Mouse (Mus musculus): ENCODE measurements around the gene Mrps11. TPM values are rescaled to one million over a fixed set of nuclear protein-coding genes. Genes with fewer than 3 reads are reported as not detected.
A peak's percentile ranks its signal among the peaks of the same experiment; 100 is the strongest.

The Mrps11 gene
- polyA plus RNA-seq, 1 experiment from 2014 or later = 83.5 TPM

DNA sequence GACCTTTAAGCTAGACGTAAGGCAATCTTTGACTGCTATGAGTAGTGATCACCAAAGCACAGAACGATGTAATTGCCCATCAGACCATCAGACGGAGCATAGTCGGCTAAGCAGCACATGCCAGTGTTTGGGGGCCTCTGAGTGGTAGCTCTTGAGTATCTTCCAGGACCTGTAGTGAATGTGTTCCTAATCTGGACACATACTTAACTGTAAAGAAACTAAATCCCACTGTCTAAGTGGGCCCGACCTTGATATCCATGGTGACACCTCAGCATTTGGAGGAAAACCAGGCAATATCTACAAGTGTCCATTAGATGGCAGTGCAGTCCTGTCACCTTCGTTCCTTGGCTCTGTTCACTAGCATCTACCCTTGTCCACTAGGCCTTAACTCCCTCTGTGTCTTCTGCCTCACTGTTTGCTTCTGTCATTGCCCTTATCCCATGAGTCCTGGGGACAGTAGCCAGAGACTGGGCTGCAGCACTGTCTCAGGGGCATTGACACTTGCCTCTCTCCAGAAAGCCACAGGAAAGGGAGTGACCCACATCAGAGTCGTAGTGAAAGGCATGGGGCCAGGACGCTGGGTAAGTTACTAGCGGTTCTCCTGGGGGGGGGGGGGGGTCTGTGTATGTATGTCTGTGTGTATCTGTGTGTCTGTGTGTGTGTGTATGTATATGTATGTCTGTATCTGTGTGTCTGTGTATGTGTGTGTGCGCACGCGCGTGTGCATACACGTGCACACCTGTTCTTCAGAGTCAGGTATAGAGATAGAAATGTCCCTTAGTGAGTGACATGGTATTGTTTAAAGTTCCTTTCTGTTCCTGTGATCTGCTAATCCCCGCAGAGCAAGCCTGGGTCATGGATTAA, 8.7 kb downstream of the Mrps11 start:
- H3K4me3 ChIP-seq (ENCODE audit: low read length) = no peak overlapping the region
- no peaks in the 10 kb centered on the region for H3K9me3 ChIP-seq (ENCODE audit: control insufficient read depth, low read length)
- WGBS = 81% methylated on average over 15 of the region's 15 CpGs
- H3K4me2 ChIP-seq (replicated peaks; ENCODE audit: low read depth, low read length) = no peak overlapping the region
- no peaks in the 10 kb centered on the region for H3K27me3 ChIP-seq (ENCODE audit: control insufficient read depth, insufficient read depth, low read length)
- H3K4me1 ChIP-seq (ENCODE audit: control insufficient read depth, insufficient read depth, low read length) = no peaks in the 10 kb centered on the region
- peaks cover 43% of the 10 kb centered on the region for H3K36me3 ChIP-seq (ENCODE audit: control insufficient read depth, insufficient read depth, low read length)
- peak; percentile 65; the same call in 1 of the 2 replicates for ATAC-seq (ENCODE audit: low FRiP score, low TSS enrichment)
- no peak overlapping the region for H3K9ac ChIP-seq (ENCODE audit: low read depth, low read length)
- no peak overlapping the region for H3K27ac ChIP-seq (ENCODE audit: low read depth, low read length)

DNA sequence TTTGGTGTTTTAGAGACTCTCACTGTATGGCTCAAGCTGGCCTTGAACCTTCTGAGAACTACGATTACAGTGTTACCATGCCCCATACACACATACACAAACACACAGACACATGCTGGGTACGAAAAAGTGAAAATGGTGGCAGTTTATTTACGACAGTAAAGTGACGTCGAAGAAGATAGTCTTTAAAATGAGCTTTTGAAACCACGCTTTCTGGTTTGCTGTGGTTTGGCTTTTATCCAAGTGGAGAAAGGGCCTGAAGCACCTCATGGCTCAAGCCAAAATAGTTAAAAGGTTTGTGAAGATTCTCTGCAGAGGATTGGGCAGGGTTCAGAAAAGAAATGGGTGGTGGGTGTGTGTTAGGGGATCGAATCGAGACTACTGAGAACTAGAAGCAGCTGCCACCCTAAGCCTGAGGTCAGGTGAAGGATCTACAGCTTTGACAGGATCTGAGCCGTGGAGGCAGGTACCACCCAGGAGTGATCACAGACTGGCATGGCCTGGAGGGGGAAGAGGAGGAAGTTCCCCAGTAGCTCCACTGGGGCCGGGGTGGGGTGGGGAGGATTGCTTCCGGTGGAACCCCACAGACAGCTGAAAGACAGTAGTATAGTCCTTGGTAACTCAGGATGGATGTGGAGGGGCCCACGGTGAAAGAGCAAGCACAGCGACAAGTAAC, 11.1 kb downstream of the Mrps11 start:
- ATAC-seq (ENCODE audit: low FRiP score, low TSS enrichment) = no peak
- Histone ChIP-seq H3K36me3 (ENCODE audit: control insufficient read depth, insufficient read depth, low read length) (peaks cover 37% of the 10 kb centered on the region), H3K27ac (ENCODE audit: low read depth, low read length) (no peak overlapping the region), H3K4me1 (ENCODE audit: control insufficient read depth, insufficient read depth, low read length) (no peaks in the 10 kb centered on the region), H3K4me2 (replicated peaks; ENCODE audit: low read depth, low read length) (no peak overlapping the region), H3K4me3 (ENCODE audit: low read length) (no peak overlapping the region), H3K27me3 (ENCODE audit: control insufficient read depth, insufficient read depth, low read length) (no peaks in the 10 kb centered on the region), H3K9me3 (ENCODE audit: control insufficient read depth, low read length) (no peaks in the 10 kb centered on the region), H3K9ac (ENCODE audit: low read depth, low read length) (no peak overlapping the region)
- 88% methylated on average over 13 of the region's 13 CpGs for WGBS

DNA sequence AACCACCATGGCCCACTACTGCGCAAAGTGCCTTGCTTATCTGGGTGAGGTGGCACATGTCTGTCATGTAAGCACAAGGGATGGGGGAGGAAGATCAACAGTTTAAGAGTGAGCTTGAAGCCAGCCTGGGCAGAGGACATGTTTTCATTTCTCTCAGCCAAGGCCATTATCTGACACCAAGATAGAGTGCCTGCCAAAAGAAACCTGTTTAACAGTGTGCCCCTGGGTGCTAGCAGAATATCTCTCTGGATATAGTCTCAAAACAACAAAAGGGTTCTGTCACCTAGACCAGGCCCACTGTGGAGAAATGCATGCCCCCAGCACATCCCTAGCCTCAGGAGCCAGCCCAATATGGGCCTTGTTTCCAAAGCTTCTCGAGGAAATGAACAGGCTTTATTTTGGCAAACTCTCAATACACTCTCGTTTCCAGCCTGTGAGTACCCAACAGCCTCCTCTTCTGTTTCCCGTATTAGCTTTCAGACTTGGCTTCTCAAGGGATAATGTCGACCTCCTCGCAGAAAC, 11.7 kb downstream of the Mrps11 start:
- Histone ChIP-seq H3K9me3 (ENCODE audit: control insufficient read depth, low read length) (no peaks in the 10 kb centered on the region), H3K27ac (ENCODE audit: low read depth, low read length) (no peak overlapping the region), H3K4me2 (replicated peaks; ENCODE audit: low read depth, low read length) (no peak overlapping the region), H3K4me1 (ENCODE audit: control insufficient read depth, insufficient read depth, low read length) (no peaks in the 10 kb centered on the region), H3K27me3 (ENCODE audit: control insufficient read depth, insufficient read depth, low read length) (no peaks in the 10 kb centered on the region), H3K9ac (ENCODE audit: low read depth, low read length) (no peak overlapping the region), H3K36me3 (ENCODE audit: control insufficient read depth, insufficient read depth, low read length) (peaks cover 31% of the 10 kb centered on the region), H3K4me3 (ENCODE audit: low read length) (no peak overlapping the region)
- 71% methylated on average over 6 of the region's 6 CpGs for WGBS
- no peak for ATAC-seq (ENCODE audit: low FRiP score, low TSS enrichment)

DNA sequence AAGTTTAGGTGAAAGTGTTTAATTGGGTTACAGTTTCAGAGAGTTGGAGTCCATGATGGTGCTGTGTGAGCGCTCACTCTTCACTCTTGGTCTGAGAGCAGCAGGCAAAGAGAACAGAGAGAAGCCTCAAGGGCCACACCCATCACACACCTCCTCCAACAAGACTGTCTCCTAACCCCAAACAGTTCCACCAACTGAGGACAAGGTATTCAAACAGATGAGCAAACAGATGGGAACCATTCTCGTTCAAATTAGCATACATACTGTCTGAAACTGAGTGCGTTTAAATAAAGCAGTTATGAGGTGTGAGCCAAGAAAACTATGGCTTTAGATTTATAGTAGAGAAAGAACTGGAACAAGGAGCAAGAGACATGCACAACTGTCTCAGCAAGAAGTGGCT, 13.7 kb downstream of the Mrps11 start:
- H3K27me3 ChIP-seq (ENCODE audit: control insufficient read depth, insufficient read depth, low read length) = no peaks in the 10 kb centered on the region
- no peak overlapping the region for H3K4me3 ChIP-seq (ENCODE audit: low read length)
- H3K9ac ChIP-seq (ENCODE audit: low read depth, low read length) = no peak overlapping the region
- H3K4me2 ChIP-seq (replicated peaks; ENCODE audit: low read depth, low read length) = no peak overlapping the region
- H3K9me3 ChIP-seq (ENCODE audit: control insufficient read depth, low read length) = no peaks in the 10 kb centered on the region
- WGBS = 87% methylated on average over 3 of the region's 3 CpGs
- H3K36me3 ChIP-seq (ENCODE audit: control insufficient read depth, insufficient read depth, low read length) = peaks cover 16% of the 10 kb centered on the region
- no peak for ATAC-seq (ENCODE audit: low FRiP score, low TSS enrichment)
- H3K4me1 ChIP-seq (ENCODE audit: control insufficient read depth, insufficient read depth, low read length) = no peaks in the 10 kb centered on the region
- H3K27ac ChIP-seq (ENCODE audit: low read depth, low read length) = no peak overlapping the region

DNA sequence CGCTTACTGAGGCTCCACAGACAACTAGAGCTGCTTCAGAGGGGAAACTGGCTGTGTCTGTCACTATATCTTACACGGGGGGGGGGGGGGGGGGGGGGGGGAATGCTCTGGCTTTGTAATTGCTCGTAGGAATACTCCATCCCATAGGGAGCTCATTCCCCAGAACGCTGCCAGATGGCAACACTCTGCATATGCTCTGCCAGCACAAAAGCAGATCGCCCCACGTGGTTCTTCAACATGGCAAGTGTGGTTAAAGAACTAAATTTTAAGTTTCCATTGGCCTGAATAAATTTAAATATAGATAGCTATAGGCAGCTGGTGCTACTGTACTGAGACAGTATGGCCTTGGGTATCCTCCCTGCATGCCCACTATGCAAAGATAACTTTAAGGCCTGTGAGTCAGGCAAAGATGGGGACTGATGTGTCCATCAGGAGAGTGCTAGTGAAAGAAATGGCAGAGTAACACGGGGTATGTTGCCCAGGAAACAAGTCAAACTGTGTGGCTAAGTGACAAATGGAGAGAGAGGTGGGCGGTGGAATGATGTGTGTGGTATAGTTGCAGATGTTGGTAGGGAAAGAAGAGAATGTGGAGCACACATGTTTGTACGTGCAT, 15.0 kb downstream of the Mrps11 start:
- no peaks in the 10 kb centered on the region for H3K27me3 ChIP-seq (ENCODE audit: control insufficient read depth, insufficient read depth, low read length)
- no peak overlapping the region for H3K9ac ChIP-seq (ENCODE audit: low read depth, low read length)
- H3K36me3 ChIP-seq (ENCODE audit: control insufficient read depth, insufficient read depth, low read length) = peaks cover 5% of the 10 kb centered on the region; the same call in 1 of the 2 replicates
- ATAC-seq (ENCODE audit: low FRiP score, low TSS enrichment) = no peak
- no peak overlapping the region for H3K4me2 ChIP-seq (replicated peaks; ENCODE audit: low read depth, low read length)
- 59% methylated on average over 9 of the region's 9 CpGs for WGBS
- H3K4me3 ChIP-seq (ENCODE audit: low read length) = no peak overlapping the region
- no peak overlapping the region for H3K27ac ChIP-seq (ENCODE audit: low read depth, low read length)
- H3K4me1 ChIP-seq (ENCODE audit: control insufficient read depth, insufficient read depth, low read length) = no peaks in the 10 kb centered on the region
- no peaks in the 10 kb centered on the region for H3K9me3 ChIP-seq (ENCODE audit: control insufficient read depth, low read length)

DNA sequence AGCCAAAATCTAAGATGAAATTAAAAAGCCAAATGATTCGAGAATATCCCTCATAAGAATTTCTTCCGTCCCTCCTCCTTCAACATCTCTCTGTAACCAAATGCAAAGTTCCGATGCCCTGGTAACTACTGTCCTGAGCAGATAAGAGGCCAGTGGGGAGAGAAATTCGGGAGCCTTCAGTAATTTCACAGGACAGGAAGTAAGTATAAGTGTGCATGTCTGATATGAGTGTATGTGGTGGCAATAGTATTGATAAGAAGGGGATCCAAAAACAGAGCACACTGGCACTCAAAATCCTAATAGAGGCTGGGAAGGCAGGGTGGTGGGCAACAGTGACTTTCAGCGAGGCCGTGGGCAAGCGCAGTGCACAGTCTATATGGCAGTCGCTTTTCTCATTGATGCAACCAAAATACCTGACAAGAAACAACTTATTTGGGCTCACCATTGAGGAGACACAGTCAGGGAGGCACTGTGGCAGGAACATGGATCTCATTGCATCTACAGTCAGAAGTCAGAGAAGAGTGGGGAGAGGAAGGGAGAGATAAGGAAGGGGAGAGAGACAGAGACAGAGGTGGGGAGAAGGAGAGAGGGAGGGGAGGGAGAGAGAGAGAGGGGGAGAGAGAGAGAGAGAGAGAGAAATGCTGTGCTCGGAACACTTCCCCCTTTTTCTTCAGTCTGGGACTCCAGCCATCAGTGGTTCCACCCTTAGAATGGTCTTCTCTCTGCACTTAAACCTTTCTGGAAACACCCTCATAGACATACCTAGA, 17.0 kb downstream of the Mrps11 start:
- 79% methylated on average over 9 of the region's 9 CpGs for WGBS

DNA sequence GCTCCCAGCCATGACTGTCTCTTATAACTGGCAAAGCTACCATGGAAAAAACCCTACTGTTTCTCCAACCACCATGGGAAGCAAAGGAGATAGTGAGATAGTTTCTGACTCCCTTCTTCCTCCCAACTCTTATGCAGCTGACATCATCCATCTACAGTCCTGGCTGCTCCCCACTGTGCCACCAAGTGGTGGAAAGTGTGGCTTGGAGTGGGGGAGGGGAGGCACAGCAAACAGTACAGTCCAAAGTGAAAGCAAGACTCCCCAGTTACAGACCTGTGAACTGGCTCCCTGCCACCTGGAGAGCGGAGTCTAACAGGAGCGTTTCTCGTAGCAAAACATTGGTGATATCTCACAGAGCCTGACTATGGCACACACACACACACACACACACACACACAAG, 20.9 kb downstream of the Mrps11 start:
- H3K4me2 ChIP-seq (replicated peaks; ENCODE audit: low read depth, low read length) = no peak overlapping the region
- 0 out of 2 replicates have a peak, but pooled peaks cover 5% of the 10 kb centered on the region for H3K4me1 ChIP-seq (ENCODE audit: control insufficient read depth, insufficient read depth, low read length)
- no peak overlapping the region for H3K4me3 ChIP-seq (ENCODE audit: low read length)
- WGBS = 92% methylated on average over 3 of the region's 3 CpGs
- ATAC-seq (ENCODE audit: low FRiP score, low TSS enrichment) = no peak
- no peak overlapping the region for H3K27ac ChIP-seq (ENCODE audit: low read depth, low read length)
- no peaks in the 10 kb centered on the region for H3K36me3 ChIP-seq (ENCODE audit: control insufficient read depth, insufficient read depth, low read length)
- H3K9ac ChIP-seq (ENCODE audit: low read depth, low read length) = no peak overlapping the region
- H3K9me3 ChIP-seq (ENCODE audit: control insufficient read depth, low read length) = no peaks in the 10 kb centered on the region
- no peaks in the 10 kb centered on the region for H3K27me3 ChIP-seq (ENCODE audit: control insufficient read depth, insufficient read depth, low read length)

More for the DNA sequence above, 17.0 kb downstream of the Mrps11 start:
- Histone ChIP-seq H3K4me3 (ENCODE audit: low read length) (no peak overlapping the region), H3K9ac (ENCODE audit: low read depth, low read length) (no peak overlapping the region), H3K27me3 (ENCODE audit: control insufficient read depth, insufficient read depth, low read length) (no peaks in the 10 kb centered on the region), H3K4me1 (ENCODE audit: control insufficient read depth, insufficient read depth, low read length) (no peaks in the 10 kb centered on the region), H3K4me2 (replicated peaks; ENCODE audit: low read depth, low read length) (no peak overlapping the region), H3K9me3 (ENCODE audit: control insufficient read depth, low read length) (no peaks in the 10 kb centered on the region), H3K36me3 (ENCODE audit: control insufficient read depth, insufficient read depth, low read length) (no peaks in the 10 kb centered on the region), H3K27ac (ENCODE audit: low read depth, low read length) (no peak overlapping the region)
- no peak for ATAC-seq (ENCODE audit: low FRiP score, low TSS enrichment)

DNA sequence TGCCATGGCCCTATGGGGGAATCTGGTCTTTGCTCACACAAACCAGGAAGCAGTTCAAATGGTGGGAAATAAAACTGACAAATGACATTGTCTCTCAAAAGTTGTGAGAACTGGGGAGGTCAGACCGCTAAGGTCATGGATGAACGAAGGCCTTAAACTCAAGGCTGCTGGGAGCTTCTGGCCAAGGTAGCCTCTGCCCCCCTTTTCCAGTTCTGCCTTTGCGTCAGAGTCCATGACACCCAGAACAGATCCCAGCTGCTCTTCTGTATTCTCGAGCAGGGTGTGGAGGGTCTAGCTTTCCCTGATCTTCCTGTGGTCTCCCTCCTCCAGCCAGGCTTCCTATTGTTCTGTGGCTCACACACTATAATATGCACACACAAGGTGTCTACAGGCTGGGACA, 24.3 kb downstream of the Mrps11 start:
- Histone ChIP-seq H3K4me3 (ENCODE audit: low read length) (no peak overlapping the region), H3K4me1 (ENCODE audit: control insufficient read depth, insufficient read depth, low read length) (0 out of 2 replicates have a peak, but pooled peaks cover 5% of the 10 kb centered on the region), H3K9me3 (ENCODE audit: control insufficient read depth, low read length) (no peaks in the 10 kb centered on the region), H3K27me3 (ENCODE audit: control insufficient read depth, insufficient read depth, low read length) (no peaks in the 10 kb centered on the region), H3K36me3 (ENCODE audit: control insufficient read depth, insufficient read depth, low read length) (no peaks in the 10 kb centered on the region), H3K9ac (ENCODE audit: low read depth, low read length) (no peak overlapping the region), H3K4me2 (replicated peaks; ENCODE audit: low read depth, low read length) (no peak overlapping the region), H3K27ac (ENCODE audit: low read depth, low read length) (no peak overlapping the region)
- 0 out of 2 replicates have a peak, but pooled peaks have one; percentile 68 for ATAC-seq (ENCODE audit: low FRiP score, low TSS enrichment)
- WGBS = 27% methylated on average over 4 of the region's 4 CpGs
